Mouse (Mus musculus) heart, postnatal 14 days (tissue): ENCODE results near the gene Fxyd6. TPM values are rescaled to one million over a fixed set of nuclear protein-coding genes. Genes with fewer than 3 reads are reported as not detected.

Source experiments
- DNase-seq, 2 experiments: peaks; one replicate each; pipeline ENCODE4 v3.0.0; 2021 to 2022
- intact Hi-C: fragments of 180-260 bp; cut with DNase I; formaldehyde crosslinking; loops from one replicate; pipeline ENCODE4 v1.15.1; 2025
- total RNA-seq, 2 experiments: library from RNA; stranded (reverse); gene quantifications; 2 replicates each; pipeline ENCODE4 v1.2.3; 2021

Fxyd6 gene
- total RNA-seq, 2 experiments from 2014 or later = 18.2 to 20.9 TPM

GRCm38 (mm10) chr9:45433119-45433518, 63.1 kb downstream of the Fxyd6 start:
- no peak for DNase-seq
- intact Hi-C loops = no loop called here

GRCm38 (mm10) chr9:45434171-45434570, 64.2 kb downstream of the Fxyd6 start:
- intact Hi-C loops = no loop called here
- DNase-seq = no peak

DNA sequence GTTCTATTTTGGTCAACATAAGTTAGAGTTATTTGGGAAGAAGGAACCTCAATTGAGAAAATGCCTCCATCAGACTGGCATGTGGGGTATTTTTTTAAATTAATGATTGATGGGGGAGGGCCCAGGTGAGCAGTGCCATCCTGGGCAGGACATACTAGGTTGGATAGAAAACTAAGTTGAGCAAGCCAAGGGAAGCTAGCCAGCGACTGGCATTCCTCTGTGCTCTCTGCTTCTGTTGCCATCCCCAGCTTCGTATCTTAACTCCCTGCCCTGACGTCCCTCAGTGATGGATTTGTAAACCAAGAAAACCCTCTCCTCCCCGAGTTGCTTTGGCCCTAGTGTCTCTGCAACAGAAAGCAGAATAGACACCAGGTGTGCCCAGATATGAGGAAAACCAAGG, 69.0 kb downstream of the Fxyd6 start:
- intact Hi-C loops = no loop called here

GRCm38 (mm10) chr9:45440083-45440784, 70.2 kb downstream of the Fxyd6 start:
- intact Hi-C loops = no loop called here
- DNase-seq = no peak

More for the DNA sequence above, 69.0 kb downstream of the Fxyd6 start:
- no peak for DNase-seq

DNA sequence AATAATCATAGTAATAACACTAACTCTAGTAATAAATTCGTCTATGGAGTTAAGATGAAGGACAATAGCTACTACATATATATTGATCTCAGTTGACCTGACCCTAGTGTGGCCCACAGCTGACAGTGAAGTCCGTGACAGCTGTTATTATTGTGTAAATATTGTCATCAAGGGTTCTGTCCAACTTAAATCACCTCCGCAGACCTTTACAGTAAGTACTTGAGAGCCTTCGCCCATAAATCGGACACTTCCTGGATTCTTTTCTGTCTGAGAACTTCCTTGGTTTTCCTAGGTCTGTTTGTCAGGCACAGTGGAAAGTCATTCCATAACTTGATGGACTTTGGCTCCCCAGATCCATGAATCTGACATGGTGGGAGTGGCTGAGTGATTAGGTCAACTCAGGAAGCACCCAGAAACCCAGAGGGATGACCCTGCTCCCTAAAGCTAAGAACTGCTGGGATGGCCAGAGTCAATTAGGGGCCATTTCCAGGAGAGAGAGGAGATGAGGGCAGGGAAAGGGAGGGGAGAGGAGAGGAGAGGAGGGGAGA, 74.3 kb downstream of the Fxyd6 start:
- DNase-seq = no peak

More for the DNA sequence above, 74.3 kb downstream of the Fxyd6 start:
- intact Hi-C loops = no loop called here

Other genes starting within 250 kb of the Fxyd6 start
- gene Scn4b, start 231.8 kb upstream of the Fxyd6 start, total RNA-seq = 1 to 10 TPM; 1.3 to 1.7 TPM
- not detected for gene BC049352, start 188.2 kb upstream of the Fxyd6 start, total RNA-seq
- under 1 TPM in 1 of 2 experiments, not detected in 1; 0.12 TPM for gene Tmprss4, start 166.1 kb upstream of the Fxyd6 start, total RNA-seq
- 1 to 10 TPM; 1.6 TPM for gene Il10ra, start 101.0 kb upstream of the Fxyd6 start, total RNA-seq
- 1 to 10 TPM; 2.3 to 2.8 TPM for gene Tmprss13, start 51.1 kb upstream of the Fxyd6 start, total RNA-seq
- 1 to 10 TPM; 1.5 to 2.3 TPM for gene Fxyd2, start 29.5 kb downstream of the Fxyd6 start, total RNA-seq
- gene Dscaml1, start 56.4 kb downstream of the Fxyd6 start, total RNA-seq = not detected